Mouse (Mus musculus) cerebellum, adult 8-10 months (tissue): ENCODE data around the gene Maml3.
A peak's percentile ranks its signal among the peaks of the same experiment; 100 is the strongest.

ENCODE experiments used
- DNase-seq: peaks from one replicate; pipeline ENCODE4 v3.0.0; 2022

The Maml3 gene

GRCm38 (mm10) chr3:51730662-51731061, 374.2 kb downstream of the Maml3 start:
- DNase-seq: no peak

- no peak for DNase-seq
Measured at GRCm38 (mm10) chr3:51729109-51729918, 375.6 kb downstream of the Maml3 start.

DNA sequence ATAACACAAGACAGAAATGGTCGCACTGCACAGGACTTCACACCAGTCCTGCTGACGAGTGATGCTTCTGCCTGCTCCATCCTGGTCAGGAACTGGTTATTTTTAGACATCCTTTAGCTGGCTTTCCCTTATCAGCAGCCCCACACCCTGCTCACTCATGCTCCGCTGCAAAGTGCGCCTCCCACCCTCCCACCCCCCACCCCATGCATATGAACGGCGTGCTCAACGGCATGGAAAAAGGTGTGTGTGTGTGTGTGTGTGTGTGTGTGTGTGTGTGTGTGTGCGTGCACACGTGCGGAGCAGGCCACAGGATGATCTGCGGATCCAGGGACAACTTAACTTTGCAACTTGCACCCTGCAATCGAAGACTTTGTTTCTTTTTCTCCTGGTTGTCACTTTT, 376.4 kb downstream of the Maml3 start:
- DNase-seq: no peak

DNA sequence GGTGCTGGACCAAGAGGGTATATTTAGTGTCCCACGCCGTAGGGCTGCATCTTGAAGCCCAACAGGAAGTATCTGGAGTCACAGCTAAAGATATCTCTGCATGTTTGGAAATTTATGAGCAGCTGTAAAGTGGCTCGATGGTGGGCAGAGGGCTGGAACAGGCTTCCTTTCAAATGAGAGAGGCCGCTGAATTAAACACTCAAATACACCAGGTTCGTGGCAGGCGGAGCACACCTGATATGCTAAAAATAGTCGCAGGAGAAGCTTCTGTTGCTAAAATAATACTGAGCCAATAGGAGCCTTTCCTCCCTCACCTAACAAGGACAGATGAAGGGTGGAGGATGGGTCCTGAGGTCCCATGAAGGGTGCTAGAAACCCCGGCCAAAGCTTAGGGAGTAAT, 376.9 kb downstream of the Maml3 start:
- no peak for DNase-seq

DNA sequence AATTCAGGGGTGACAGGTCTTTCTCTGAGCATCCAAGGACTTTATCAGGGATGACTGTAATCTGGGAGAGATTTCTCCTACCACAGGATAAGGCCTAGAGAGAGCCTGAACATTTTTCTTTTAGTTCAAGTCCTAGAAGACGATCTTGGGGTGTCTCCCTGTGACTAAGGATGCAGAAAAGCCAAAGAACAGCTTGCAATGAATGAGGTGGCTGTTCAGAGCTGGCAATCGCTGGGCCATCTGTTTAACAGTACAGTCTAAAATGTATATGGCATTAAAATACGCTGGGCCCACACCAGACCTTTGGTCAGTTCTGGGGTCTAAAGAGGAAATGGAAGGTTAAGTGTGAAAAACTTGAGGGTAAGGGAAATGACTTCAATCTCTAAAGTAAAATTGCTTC, 377.4 kb downstream of the Maml3 start:
- DNase-seq: no peak

DNA sequence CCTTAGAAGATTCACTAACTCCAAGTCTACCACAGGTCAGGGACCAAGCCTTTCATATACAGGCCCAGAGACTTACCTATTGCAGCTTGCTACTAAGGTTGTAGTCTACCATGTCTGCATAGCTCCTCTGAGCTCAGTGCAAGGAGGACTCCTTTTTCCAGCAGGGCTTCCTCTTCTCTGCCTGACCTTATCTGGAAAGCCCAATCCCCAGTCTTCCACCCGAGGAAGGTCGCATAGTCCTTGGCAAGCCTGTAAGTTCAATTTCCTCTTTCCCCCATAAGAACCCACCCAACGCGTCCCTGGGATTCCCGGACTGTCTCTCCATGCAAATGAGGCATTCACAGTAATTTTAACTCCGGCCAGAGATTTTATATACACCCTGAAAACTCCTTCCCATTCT, 378.6 kb downstream of the Maml3 start:
- no peak for DNase-seq

DNA sequence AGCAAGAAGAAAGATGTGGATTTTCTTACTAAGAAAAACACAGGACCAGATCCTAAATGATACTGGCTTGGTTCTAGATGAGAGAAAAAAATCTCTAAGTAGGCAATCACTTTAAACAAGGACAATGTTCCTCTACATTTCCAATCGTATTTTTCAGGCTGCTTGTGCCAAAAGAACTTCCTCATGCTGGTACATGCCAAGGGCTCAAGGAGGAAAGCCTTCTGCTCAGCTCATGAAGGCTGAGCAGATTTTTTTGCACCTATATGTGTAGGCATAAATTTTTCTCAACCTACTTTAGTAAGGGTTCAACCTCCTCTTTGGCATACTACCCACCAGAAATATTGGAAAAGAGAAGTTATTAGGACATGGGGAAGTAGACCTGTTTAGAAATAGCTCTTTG, 384.9 kb downstream of the Maml3 start:
- no peak for DNase-seq

DNA sequence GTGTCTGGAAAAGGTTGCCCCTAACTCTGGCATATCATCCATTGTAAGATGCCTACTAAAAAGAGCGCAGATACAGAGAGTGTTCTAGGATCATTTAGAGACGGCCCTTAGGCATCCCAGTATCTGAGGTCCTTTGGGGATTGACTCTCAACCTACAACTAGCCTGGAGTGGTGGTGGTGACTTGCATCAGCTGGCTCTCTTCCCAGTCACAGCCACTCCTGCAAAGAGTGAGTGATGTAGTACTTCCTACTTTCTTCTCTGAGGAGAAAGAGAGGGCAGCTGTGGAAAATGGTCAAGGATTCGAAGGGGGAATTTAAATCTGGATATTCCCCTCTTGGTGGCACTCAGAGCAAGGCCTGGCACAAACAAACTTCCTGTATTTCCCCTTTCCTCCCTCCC, 385.5 kb downstream of the Maml3 start:
- no peak for DNase-seq

- DNase-seq: no peak
Measured at GRCm38 (mm10) chr3:51717909-51718308, 387.0 kb downstream of the Maml3 start.

DNA sequence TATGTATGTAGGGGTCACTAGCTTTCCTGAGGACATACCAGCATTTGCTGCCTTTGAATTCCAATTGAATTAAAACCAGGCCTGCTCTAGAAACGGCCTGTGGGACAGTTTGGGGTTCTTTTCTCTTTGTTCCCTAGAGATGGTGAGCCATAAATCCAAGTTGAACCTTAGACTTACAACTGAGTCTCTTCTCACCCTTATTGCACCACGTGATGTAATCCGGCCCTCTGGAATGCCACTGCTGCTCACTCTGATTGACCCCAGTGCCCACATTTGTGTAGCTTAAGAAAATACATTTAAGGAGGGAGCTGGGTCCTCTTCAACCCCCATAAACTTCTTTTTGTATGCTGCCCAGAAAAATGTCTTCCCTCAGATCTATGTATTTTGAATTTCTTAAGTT, 387.4 kb downstream of the Maml3 start:
- DNase-seq: no peak

DNA sequence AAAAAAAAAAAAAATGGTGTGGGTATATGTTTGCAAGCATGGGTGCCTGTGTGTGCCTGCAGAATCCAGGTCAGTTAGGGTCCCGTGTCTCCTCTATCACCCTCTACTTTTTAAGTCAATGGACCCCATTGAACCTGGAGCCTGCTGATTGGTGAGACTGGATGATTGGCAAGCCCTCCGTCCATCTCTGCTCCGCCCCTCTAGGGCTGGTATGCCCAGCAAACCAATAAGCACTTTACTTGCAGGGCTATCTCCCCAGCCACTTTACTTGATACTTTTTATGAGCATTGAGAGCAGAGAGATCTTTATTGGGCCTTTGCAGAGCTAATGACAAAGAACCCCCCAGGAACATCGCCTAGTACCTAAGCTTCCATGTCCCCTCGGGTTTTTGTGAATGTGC, 390.4 kb downstream of the Maml3 start:
- DNase-seq: no peak

DNA sequence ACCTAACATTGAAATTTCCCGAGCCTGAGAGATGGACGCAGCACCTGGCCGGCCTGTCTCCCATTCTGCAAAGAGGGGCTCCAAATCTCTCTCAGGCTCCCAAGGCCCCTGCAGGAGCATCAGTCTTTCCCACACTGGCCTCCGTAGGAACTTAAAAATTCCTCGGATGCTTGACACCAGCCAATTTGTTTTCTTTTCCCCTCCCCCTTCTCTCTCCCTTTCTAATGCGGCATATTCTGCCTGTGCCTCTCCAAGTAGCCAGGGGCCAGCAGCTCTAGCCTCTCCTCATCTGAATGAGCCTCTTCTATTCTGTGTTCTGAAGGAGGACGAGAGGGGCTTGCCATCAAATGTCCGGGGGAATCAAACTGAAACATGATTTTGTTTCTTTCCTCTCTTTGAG, 391.6 kb downstream of the Maml3 start:
- no peak for DNase-seq

GRCm38 (mm10) chr3:51712382-51712781, 392.5 kb downstream of the Maml3 start:
- DNase-seq: no peak

- peak; percentile 88 for DNase-seq
Measured at GRCm38 (mm10) chr3:51708746-51709411, 396.0 kb downstream of the Maml3 start.

DNA sequence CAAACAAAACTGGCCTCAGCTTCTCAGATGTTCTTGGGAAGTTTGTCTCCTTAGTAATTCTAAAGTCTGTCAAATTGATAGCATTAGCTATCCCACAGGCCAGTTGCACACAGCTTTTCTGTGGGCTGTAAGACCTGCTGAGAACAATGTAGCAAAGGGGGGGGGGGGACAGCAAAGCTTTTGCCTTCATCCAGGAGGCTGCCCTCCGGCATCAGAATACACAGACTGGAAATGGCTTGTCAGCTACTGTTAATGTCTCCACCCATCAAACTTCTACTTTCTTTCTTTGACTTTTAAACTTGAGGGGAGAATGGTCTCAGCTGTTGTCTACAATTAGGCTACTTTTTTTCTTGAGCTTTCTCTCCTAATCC, 396.5 kb downstream of the Maml3 start:
- no peak for DNase-seq

DNA sequence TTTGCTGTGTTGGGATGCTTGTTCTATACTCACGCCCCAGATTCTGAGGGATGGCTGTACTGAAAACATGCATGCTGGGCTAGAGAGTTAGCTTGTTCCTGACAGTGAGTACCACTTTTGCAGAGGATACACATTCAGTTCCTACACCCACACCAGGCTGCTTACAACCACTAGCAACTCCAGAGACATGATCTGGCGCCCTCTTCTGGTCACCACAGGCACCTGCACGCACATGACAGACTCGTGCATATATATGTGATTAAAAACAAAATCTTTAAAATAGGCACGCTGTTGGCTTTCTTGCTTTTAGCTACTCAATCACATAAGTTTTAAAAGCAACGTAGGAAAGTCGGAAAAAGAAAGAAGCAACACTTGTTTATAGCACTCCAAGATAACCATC, 399.7 kb downstream of the Maml3 start:
- no peak for DNase-seq

DNA sequence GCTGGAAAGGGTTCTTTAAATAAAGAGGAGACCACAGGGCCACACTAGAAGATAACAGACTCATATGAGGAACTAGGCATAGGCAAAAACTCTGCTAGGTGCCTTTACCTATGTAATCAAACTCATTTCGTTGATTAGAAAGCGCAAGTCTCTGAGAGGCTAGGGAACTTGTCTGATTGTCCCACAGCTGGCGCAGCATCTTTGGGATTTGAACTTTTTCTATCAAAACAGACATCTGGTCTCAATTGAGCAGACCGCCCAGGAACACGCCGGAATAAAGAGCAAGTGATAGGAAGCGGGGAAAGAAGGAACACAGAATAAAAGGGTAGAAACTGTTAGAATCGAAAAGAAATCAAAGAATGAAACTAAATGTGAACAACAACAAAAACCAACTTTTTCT, 401.4 kb downstream of the Maml3 start:
- DNase-seq: no peak

DNA sequence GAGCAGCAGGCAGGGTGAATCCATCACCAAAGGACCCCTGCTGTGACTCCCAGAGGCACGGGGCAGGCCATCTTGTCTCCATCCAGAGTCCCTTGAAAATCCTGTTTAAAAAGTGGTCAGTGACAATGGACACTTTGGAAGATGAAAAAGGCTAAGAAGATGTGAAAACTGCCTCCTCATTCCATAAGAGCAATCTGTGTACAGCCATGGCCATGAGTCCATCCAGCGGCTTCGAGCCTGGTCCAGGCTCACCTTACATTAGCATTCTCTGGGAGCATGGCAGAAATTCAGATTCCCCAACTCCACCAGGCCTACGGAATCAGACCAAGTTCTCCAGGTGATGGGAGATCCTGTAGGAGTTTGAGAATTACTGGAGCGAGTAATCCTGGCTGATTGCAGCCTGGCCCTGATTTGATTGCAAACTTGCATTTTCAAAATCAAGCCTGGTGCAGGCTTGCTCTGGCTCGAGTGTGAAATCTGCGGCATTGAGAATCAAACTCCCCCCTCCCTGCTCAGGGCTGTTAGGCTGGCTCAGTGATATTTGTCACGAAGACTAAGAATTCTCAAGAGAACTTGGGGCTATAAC, 402.1 kb downstream of the Maml3 start:
- DNase-seq: peak; percentile 40

DNA sequence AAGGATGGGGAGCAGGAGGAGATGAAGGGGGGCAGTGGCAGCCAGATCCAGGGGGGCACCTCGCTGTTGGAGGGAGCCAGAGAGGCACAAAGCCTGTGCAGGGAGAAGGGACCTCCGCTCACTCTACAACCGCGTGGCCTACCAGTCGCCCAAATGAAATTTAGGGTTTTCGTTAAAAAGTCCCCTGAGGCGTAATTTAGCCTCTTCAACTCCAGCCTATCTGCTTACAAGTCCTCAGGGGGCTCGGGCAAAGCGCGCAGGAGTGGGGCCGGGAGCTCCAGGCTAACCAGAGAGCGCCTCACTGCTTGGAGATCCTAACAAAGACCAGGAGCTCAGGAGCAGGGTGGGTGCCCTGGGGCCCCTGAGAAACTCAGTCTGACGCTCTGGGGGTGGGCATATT, 402.9 kb downstream of the Maml3 start:
- peak; percentile 51 for DNase-seq

DNA sequence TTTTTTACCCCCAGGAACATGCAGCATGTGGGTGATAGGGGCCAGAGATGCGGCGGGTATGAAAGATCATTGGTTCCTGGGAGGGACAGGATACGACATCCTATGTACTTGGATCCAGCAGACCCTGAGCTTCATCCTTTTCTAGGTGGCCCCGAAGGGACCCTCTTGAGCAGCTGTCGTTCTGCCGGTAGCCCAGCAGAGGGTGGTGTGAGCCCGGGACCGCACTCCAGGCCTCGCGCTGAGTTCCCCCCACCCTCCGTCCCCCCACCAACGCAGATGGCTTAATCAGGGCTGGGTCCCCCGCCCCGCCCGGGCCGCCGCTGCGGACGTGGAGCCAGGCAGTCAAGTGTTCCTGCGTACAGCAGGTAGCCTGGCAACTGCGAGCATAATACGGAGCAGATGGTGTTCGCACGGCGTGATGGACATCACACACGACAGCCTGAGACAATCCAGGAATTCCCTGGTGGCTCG, 403.6 kb downstream of the Maml3 start:
- peak; percentile 93 for DNase-seq

DNA sequence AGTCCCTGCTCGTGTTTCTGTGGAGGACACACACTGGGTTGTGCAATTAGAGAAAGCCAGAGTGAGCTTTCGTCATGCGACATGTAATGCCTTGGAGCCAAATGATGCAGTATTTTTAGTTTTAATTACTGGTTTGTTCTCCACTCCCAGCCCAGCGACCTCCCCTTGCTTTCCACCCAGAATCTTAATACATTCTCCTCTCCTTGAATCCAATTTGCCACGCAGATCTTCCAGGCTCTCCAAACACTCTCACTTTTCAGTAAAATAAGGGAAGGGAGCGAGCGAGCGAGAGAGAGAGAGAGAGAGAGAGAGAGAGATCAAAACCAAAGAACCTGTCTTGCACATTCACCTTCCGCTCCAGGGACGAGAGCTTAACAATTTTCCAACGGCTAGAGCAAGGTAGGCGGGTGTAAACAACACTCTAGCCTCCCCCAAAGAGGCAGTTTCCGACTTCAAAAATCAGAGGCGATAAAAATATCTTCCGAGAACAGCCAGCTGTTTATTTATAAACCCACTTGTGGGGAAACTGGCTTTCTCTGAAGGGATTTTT, 404.1 kb downstream of the Maml3 start:
- DNase-seq: peak; percentile 37

GRCm38 (mm10) chr3:51700123-51700522, 404.8 kb downstream of the Maml3 start:
- DNase-seq: peak; percentile 26

DNA sequence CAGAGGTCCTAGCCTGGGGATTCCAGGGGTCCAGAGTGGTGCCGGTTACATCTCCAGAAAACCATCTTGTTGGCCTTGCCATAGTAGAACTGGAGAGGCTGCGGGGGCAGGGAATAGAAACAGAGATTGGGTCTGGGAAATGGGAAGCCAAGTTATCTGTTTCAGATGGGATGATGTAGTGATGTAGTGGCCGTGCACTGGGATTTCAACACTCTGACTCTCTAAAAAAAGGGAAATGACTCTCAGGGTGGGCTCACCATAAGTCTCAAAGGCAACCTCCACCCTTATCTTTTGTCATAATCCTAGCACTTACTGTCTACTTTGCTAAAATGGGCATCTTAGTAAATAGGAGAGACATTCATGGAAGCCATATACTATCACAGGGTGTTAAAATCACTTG, 406.9 kb downstream of the Maml3 start:
- DNase-seq: no peak

GRCm38 (mm10) chr3:51695713-51696112, 409.2 kb downstream of the Maml3 start:
- DNase-seq: no peak
